Mouse (Mus musculus) kidney, adult 18-20 months (tissue): Measurements from ENCODE around the gene Cip2a.

Experiments
- DNase-seq: peaks from one replicate; pipeline ENCODE4 v3.0.0; 2021

Gene Cip2a

DNA sequence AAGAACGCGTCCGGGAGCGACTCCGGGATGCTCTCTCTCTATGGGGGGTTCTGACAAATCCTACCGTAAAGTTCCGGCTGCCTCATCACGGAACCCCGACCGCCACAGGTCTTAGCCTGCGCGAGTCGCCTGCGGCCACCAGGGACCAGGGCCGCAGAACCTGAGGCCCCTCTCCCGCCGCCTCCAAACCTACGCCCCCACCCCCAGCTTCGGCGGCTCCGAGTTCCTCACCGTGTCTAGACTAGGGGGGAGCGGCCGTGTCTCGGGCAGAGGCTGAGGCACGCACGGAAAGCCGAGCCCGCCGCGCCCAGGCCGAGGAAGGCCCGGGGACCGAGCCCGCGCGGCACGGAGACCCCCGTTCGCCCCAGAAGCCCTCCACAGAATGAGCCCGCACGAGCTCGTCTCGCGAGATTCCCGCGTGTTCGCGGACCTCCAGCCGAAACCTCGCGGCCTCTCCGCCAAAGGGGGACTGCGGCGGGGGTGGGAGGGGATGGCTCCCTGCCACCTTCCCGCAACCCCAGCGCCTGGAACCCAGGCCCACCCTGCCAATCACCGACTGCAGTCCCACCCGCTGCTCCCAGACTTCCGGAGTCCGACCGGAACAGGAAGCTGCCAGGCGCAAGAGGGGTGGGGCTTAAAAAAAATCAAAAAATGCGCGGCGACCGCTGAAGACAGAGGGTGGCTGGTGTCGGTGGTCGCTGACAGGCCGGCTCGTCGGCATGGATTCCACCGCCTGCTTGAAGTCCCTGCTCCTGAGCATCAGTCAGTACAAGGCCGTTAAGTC, at the start of gene Cip2a, which contains the start of gene Dzip3:
Cip2a (plus strand) TSS at position 627 of the 784 bp plus-strand sequence.
Dzip3 (minus strand) TSS at position 607 of the 784 bp plus-strand sequence.
- peak; percentile 86 for DNase-seq

GRCm38 (mm10) chr16:48972996-48973395, 21.0 kb upstream of the Cip2a start:
- no peak for DNase-seq

GRCm38 (mm10) chr16:48973548-48973947, 20.4 kb upstream of the Cip2a start:
- DNase-seq = no peak

GRCm38 (mm10) chr16:48979965-48980364, 14.0 kb upstream of the Cip2a start:
- no peak for DNase-seq

- no peak for DNase-seq
These were observed 8.9 kb upstream of the Cip2a start for GRCm38 (mm10) chr16:48985034-48985627.

DNA sequence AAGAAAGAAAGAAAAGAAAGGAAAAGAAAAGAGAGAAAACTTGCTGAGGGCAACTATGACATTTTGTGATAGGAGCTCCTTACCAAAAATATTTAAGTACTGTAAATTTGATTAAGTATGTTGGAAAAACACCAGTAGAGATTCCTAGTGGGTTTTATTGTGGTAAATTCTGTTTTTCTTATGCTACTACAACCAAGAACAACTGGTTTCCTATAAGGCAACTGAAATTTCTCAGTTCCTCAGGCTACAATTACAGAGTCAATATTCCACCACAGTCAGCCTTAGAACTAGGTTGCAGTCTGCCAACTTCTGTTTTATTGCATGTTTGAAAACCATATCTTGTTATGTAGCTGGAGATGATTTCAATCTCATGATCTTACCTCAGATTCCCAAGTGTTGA, 4.3 kb upstream of the Cip2a start:
- no peak for DNase-seq

GRCm38 (mm10) chr16:48992437-48993230, 1.4 kb upstream of the Cip2a start:
- no peak for DNase-seq

- no peak for DNase-seq
These were observed 790 bp upstream of the Cip2a start for GRCm38 (mm10) chr16:48993231-48993558.

- DNase-seq = no peak
These were observed 333 bp downstream of the Cip2a start for GRCm38 (mm10) chr16:48994343-48994693.

GRCm38 (mm10) chr16:49004151-49004550, 10.2 kb downstream of the Cip2a start:
- DNase-seq = no peak

DNA sequence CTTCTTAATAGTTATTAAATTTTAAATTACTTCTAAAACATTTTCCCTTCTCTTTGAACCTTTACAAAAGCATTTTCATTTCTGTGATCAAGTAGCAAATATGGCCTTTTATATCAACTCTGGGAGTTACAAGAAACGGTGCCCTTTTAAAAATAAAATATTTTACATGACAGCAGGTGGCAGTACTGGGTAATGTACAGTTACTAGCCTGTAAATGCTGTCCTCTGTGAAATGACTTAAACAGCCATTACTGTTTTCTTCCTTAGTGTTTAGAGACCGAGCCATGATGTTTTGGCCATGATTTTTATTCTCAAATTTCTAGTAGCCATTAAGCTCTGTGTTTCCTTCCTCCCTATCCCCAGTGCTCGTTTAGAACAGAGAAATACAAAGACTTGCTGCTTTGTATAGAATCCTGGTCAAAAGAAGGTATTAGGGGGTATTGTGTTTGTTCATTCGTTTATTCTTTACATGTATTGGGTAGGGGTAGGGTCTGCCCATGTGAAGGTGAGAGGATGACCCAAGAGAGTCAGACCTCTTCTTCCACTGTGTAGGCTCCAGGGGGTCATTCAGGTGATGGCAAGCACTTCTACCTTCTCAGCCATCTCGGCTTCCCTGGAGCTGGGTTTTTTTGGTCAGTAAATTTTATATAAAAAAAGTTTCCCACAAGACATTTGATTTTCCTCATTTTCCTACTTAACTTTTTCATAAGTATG, 22.8 kb downstream of the Cip2a start:
- DNase-seq = no peak

DNA sequence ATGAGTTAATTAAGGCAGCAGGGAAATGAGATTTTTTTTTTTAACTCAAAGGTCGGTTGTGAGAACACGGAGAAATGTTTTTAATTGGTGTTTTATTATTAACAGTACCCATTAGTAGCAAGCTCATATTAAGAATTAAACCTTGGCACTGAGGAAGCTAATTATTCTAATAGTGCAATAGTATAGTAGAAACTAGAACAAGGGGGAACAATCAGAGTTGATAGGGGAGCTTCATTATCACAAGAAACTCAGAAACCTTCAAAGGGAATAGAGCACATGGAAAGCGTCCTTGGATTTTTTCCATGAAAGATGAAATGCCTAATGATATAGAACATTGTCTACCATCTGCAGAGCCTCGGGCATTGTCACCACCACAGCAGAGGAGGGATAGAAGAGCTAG, 41.9 kb downstream of the Cip2a start:
- no peak for DNase-seq

DNA sequence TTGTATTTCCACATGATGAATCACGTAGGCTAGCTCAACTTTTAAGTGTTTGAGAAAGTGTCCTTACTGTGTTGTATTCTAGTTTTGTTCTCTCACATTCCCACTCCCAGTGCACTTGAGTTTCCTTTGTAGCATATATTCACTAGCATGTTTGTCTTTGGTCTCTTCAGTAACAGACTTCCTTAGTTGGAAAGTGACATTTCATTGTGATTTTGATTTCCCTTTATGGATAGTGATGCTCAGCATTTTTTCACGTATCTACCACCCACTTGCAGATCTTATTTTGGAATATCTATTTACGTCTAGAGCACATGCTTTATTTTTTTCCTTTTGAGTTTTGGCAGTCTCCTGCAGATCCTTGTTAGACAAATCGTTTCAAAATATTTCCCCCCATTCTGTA, 43.8 kb downstream of the Cip2a start:
- DNase-seq = no peak

DNA sequence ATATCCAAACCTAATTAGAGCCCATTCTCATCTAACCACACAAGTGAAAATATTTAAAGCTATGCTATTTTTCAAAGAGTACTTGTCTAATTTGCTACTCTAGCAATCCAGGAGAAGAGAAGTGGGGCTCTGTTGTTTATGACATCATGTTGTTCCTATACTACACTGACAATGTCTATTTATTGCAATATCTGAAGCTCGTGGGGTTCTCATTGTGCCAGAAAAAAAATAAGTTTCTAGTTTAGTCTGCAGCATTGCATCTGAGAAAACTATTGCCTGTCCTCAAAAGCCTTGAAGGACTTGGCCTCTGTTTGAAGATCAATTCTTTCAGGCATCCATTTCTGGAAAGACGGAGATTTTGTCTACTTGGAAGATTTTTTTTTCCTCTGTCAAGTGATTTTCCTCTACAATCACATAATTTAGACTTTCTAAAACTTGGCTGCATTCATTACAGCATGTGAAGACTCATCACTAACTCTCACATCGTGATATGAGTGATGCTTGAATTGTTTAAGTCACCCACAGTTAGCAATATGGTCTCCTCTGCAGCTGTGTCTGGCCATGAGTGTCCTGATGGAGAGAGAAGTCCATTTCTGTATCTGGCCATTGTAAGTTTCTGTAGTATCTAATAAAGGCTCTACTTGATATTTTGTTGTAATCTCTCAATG, 46.7 kb downstream of the Cip2a start:
- no peak for DNase-seq

DNA sequence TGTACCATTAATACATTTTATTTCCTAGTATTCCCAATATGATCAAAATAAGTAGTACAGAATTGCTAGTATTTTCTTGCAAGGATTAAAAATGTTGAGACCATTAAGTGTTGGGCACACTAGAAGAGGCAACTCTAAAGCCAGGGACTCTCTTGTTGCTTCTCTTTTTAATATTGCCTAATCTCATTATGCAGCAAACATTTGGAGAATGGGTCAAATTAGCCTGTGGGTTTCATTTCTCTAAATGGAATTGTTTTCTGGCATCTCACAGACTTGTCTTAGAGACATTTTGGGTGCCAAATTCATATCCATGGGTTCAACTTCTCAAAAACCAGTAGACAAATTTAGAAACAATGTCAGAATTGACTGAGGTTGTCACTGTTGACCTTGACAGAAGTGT, 55.2 kb downstream of the Cip2a start:
- no peak for DNase-seq

- DNase-seq = no peak
These were observed 63.2 kb downstream of the Cip2a start, which contains the start of gene Myh15 for GRCm38 (mm10) chr16:49057186-49057585. TSS of gene Myh15 (plus strand) at chr16:49057486.
